Mouse (Mus musculus) 3134 (cell line): Measurements from ENCODE around the gene Ccm2l.

ENCODE experiments used
- DNase-seq: peaks from one replicate; pipeline ENCODE4 v3.0.0-alpha.2; 2011; ENCODE audit warnings: low spot score; ENCODE audit not compliant: insufficient read length; ENCODE audit errors: extremely low read depth

Gene Ccm2l

GRCm38 (mm10) chr2:153065747-153066508, at the start of gene Ccm2l:
Gene Ccm2l, plus strand, starts transcription at chr2:153065955.
- DNase-seq, result no peak

DNA sequence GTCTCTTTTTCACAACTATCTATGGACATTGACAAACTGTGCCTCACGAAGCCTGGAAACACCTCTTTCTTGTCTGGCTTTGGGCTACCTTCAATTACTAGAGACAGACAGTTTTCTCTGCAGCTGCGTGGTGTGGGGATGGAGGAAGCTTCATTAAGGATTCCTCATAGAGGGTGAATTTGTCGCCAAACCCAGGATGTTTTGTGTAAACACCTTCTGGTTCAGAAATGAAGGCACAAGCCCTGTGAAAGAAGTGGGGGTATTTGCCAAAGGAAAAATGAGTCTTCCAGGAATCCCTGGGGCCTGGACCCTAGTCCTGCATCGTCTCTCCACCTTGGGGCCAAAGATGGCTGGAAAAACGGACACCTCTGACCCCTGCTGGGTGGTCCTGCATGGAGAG, 49.0 kb upstream of the Ccm2l start:
- no peak for DNase-seq

DNA sequence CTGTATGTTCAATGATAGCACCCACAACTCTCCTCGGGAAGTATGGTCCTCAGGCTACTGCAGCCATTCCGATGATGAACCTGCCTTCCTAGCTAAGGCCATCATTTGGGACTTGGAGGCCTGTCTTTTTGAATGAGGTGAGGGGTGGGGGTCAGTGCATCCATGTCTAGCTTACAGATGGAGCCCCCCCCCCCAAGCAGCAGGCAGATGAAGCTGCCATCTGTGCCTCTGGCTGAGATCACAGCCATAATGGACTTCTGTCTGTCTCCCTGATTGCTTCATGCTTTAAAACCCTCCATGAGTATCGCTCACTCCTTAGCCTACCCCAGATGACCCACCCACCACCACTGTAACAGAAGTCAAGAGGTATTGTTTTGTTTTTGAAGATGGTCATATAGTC, 46.4 kb upstream of the Ccm2l start:
- no peak for DNase-seq

DNA sequence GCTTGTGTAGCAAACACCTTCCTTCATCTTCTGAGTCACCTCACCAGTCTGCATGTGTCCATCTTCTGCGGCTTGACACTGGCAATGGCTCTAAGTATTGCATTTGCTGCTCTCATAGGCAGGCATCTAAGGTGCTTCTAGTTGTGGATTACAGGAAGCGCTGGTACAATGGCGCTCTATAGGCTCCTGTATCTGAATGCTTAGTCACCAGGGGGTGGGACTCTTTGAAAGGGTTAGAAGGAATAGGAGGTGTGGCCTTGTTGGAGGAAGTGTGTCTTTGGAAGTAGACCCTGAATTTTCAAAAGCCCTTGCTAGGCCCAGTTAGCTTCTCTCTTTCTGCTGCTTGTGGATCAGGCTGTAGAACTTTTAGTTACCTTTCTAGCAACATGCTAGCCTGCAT, 44.6 kb upstream of the Ccm2l start:
- peak; percentile 40 for DNase-seq

DNA sequence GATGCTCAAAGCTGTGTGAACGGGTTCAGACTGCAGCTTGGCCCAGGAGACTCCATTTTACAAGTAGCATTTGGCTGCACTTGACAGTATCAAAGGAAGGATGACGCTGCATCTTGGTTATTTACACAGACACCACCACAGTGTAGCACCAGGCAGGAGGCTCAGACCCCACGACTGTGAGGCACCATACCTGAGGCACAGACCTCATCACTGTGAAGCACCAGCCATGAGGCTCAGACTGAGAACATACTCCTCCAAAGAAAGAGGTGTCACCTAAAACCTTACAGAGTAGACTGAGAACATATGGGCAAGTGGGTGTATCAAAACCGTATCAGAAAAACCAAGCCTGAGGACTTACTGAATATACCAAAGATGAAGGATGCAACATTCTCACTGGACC, 42.9 kb upstream of the Ccm2l start:
- no peak for DNase-seq

DNA sequence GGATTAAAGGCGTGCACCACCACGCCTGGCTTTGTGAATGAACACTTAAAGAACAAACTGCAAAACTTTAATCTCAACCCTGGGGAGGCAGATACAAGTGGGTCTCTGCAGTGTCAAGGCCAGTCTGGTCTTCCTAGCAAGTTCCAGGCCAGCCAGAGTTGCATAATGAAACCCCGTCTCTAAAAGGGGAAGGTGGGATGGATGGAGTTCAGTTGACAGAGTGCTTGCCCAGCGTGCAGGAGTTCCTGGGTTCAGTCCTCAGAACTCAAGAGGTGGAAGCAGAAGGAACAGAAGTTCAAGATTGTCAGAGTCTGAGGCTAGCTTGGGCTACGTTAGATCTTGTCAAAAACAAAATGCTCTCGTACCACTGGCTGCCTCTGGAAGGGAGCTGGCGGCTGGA, 39.7 kb upstream of the Ccm2l start:
- DNase-seq, result no peak

- DNase-seq, result no peak
Measured at GRCm38 (mm10) chr2:153027501-153027900, 38.3 kb upstream of the Ccm2l start.

DNA sequence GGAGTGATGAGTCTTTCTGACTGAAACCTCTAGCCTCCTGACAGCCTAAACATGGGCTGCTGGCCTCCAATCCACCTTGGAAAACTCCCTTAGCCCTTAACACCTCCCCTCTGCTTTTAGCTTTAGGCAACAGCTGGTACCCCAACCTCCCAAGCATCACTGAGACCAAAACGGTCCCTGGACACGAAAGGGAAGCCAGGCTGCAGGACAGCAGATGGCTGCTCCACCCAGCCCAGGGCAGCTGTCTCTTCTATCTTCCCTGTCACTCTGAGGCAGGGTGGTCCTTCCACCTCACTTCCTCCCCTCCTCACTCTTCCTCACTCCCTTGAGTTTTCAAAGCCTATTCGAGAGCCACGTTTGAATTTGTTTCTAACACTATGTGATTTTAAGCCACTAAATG, 35.3 kb upstream of the Ccm2l start:
- DNase-seq, result no peak

GRCm38 (mm10) chr2:153031126-153032082, 34.4 kb upstream of the Ccm2l start, which contains the start of gene Xkr7:
Gene Xkr7, plus strand, starts transcription at chr2:153031852.
- DNase-seq, result no peak

DNA sequence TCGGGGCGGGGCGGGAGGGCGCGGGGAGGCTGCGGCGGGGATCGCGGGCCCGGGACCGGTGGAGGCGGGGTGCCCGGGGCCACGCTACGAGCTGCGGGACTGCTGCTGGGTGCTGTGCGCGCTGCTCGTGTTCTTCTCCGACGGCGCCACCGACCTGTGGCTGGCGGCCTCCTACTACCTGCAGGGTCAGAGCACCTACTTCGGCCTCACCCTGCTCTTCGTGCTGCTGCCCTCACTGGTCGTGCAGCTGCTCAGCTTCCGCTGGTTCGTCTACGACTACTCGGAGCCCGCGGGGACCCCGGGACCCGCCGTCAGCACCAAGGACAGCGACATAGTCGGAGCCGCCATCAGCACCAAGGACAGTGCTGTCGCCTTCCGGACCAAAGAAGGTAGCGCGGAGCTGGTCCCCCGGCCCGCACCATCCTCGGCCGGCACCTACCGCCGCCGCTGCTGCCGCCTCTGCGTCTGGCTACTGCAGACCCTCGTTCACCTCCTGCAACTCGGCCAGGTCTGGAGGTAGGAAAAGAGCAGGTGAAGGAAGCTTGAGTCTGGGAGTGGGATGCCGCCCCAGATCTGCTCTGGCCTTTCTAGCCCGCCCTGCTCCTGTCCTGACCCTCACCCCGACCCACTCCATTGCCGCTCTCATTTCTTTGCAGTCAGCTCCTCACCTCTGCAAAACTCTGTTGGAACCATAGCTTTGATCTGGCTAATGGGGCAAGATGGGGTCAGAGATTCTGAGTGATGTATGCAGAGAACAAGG, 33.5 kb upstream of the Ccm2l start:
- DNase-seq, result peak; percentile 28

DNA sequence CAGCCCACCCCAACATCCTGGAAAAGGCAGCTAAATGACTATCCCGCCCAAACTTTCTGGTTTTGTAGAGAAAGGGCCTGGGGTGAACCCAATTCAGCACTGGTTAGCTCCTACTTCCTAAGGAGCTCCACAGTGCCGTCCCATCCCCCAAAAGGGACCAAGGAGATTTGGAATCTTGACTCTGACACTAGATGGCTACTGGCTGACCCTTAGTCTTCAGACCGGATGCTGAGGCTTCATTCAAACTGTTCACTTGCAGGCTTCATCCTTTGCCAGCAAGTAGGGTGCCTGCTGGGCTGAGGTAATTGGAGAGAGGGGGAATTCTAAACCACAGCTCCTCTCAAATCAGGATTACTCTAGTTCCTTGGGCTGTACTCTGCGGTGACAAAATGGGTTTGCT, 32.8 kb upstream of the Ccm2l start:
- DNase-seq, result no peak

DNA sequence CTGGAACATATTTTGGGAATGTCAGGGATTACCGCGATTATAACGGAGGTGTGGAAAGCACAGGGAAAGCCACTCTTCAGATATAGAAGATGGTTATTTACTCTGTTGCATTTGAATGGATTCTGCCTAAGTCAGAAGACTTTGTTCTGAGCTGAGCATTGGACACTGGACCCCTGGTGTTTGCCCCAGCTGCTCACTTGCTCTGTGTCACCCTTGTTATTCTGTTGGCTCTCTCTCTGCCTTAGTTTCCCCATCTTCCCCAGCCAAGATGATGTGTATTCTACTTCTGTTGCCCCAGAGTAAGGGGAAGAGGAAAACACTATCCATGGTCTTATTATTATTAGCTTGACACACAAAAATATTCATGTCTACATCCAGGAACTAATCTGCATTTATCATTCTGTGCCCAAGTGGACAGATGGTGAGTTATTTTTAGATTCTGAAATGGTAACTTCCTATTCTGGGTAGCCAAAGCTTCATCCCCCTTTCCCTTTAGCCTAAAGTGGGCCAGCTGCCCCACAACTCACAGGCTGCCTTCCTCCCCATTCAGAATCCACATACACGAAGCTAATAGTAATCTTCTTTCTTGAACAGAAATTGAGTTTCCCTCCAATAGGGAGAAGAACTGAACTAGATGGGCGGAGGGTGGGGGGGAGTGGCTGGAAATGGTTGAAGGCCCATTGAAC, 32.1 kb upstream of the Ccm2l start:
- DNase-seq, result no peak

DNA sequence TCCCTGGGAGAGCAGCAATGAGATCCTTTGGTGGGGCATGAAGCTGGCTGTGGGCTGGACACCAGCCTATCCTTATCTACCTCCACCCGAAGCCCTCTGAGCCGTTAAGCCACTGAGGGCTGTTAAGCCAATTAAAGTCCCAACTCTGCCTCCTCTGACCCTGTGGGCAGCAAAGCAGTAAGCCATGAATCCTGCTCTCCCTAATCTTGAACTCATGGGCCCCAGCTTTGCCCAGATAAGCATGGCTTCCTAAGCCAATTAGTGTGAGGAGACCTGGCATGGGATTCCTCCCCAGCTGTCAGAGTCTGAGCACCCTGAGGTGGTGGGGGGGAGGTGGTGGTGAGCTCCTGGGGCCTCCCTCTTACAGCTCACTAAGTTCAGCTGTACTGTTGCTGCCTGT, 29.1 kb upstream of the Ccm2l start:
- no peak for DNase-seq

DNA sequence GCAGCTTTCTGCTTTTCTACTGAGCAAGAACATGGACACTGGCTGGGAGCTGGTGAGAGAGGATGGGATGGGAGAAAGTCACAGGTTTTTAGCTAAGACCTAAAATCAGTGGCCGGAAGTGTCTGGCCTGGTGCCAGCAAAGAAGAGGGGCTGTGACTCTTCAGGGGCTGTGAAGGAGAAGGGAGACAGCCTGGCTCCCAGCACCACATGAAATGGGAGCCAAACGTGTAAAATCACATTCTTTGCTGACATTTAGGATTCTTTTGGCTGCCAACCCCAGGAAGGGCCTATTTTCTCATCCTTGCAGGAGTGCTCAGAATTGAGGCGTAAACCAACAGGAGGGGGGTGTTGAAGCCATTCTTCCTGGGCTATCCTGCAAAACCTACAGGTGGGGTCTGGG, 21.9 kb upstream of the Ccm2l start:
- no peak for DNase-seq

GRCm38 (mm10) chr2:153045884-153046299, 19.9 kb upstream of the Ccm2l start:
- DNase-seq, result no peak

DNA sequence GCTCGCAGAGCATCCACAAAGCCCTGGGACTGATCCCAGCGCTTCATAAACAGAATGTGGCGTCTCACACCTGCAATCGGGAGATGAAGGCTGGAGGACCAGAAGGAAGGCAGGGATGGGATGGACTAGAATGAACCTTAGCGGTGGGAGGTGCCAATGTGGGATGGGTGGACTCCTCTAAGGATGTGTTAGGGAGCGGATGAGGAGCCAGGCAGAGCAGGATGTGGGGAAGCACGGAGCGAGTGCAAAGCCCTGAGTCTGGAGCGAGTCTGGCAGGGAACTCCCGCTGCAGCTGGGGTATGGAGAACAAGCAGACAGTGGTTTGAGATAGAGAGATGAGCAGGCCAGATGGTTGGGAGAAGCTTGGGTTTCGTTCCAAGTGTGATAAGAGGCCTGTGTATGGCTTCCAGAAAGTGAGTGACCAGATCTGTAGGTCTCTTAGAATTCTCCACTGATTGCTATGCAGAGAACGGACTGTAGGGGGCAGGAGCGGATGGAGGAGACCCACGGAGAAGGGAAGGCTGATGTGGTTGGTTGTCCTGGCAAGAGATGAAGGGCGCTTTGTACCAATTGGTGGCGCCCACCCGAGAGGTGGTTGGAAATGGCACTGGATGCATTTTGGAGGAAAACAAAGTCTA, 17.8 kb upstream of the Ccm2l start:
- no peak for DNase-seq

DNA sequence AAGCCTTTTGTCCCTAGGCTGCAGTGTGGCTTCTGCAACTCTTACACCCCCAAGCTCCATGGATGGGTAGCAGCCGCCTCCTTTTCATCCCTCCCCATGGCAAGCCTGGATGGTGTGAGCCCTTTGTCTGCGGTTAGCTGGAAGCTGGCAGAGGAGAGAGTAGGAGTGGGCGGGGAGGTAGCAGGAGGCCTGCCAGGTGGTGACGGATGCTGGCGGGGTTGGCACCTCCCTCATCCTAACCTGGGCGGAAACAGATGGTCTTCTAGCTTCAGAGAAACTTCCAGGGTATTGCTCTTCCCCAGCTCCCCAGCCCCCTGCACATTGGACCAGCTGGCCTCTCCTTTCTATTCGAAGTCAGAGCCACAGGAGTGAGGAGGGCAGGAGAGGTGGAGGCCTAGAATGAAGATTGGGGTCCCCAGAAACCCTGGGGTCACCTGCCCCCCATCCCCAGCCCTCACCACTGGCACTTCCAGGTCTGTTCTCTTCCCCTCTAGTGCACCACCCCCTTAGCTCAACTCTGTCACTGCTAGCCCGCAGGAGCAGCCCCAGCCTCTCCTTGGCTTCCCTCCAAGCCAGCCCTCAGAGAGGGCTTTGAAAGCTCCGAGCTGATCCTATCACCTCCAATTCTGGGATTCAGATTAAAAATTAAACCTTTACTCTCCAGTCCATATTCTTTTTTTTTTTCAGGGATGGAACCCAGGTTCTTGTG, 16.3 kb upstream of the Ccm2l start:
- DNase-seq, result peak; percentile 64

DNA sequence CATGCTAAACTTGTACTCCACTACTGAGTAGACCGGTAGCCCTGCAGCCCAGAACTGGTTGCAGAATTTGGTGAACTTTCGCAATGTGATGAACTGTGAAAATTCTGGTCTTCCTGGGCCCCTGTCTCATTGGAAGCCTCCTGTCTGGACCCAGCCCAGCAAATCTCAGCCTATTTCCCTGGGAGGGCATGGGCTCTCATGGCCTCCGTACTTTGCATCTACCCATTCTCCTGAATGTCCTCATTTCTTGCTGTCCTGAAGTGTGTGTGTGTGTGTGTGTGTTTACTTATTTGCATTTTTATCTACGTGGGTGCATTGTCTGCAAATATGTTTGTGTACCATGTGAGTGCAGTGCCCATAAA, 15.8 kb upstream of the Ccm2l start:
- no peak for DNase-seq

- no peak for DNase-seq
Measured at GRCm38 (mm10) chr2:153051095-153051494, 14.7 kb upstream of the Ccm2l start.
